Mouse (Mus musculus): ENCODE measurements at regions not wholly inside any gene's neighbourhood (a gene's known extent, or its start where the extent isn't known, plus 50 kb on each side); places are given as distances from the start of the nearest gene placed in this dataset.

DNA sequence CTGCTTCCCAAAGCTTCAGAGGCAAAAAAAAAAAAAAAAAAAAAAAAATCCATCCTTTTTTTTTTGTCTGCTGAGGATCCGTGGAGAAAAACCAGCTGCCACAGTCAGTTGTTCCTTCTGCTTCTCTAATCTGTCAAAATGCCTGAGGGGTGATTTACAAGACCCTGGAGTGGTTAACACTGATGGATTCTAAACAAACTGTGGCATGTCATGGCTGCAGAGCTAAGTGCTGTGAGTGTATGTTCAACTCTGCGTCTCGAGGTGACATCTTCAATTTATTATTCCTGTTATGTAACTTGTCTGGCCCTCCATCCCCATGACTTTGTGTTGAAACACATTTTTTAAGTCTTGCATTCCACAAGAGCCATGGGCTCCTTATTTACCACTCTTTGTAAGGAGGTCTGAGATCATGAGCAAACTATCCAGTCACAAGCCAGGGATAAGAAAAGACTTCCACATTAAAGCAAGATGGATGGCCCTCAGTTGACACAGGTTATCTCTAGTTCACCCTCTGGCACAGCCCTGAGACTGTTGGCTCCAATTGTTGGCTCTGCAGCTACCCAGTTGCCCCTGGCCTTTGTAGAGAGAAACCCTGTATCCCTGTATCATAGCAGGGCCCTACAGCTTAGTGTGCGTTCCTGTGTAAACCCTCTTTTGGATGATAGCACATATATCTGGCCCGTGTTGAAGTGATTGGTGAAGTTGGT lies 153.6 kb downstream of the Thbs2 start:
- TF ChIP-seq POLR2A (IDR thresholded peaks at IDR 0.05; ENCODE audit: borderline replicate concordance, extremely low read depth, low read depth, low read length), result no peak
- TF ChIP-seq CTCF (IDR thresholded peaks at IDR 0.05; ENCODE audit: insufficient read depth, low read length), result no peak

Data from lung, adult 2 months (tissue).